Mouse (Mus musculus): ENCODE data around the gene Aoah.

GRCm38 (mm10) chr13:21005642-21006320 is 211.9 kb downstream of the Aoah start:
- TF ChIP-seq POLR2A (IDR thresholded peaks at IDR 0.05; ENCODE audit: low read depth, low read length): no peak
- TF ChIP-seq CTCF (IDR thresholded peaks at IDR 0.05; ENCODE audit: extremely low read depth, insufficient read length, insufficient replicate concordance, low read depth, low read length): no peak
